Mouse (Mus musculus) megakaryocyte, embryonic 14.5 days (primary cell): ENCODE data around the gene Brwd1.
"Not testable (repeated sequence)": the region's sequence is repeated elsewhere in the genome, so short reads cannot be mapped to it uniquely, and the experiment has no call there.

ENCODE experiments used
- FLI1 ChIP-seq: IDR thresholded peaks from 2 replicates; pipeline ENCODE4 v1.6.1; 2012; ENCODE audit warnings: low read length, inconsistent platforms, mixed read lengths
- GATA1 ChIP-seq: IDR thresholded peaks from 3 replicates; pipeline ENCODE4 v1.6.1; 2012; ENCODE audit warnings: mixed read lengths, low read length, inconsistent platforms, borderline replicate concordance

- not testable (repeated sequence) for TF ChIP-seq GATA1, FLI1
These were observed 121.6 kb downstream of the Brwd1 start for GRCm38 (mm10) chr16:95960689-95961088.
